Mouse (Mus musculus) hematopoietic stem cell, adult 5-6 weeks (primary cell): ENCODE measurements around the gene Emc6. TPM values are rescaled to one million over a fixed set of nuclear protein-coding genes. Genes with fewer than 3 reads are reported as not detected.

Source experiments
- ATAC-seq, 2 experiments: fragments of 125-278 bp in 1 of 2; replicated peaks in 1 of 2; 2 replicates each; pipeline ENCODE4 v1.8.0; 2016 to 2017; ENCODE audit warnings: inconsistent platforms in 2 of 2, mild to moderate bottlenecking in 2 of 2, moderate number of reproducible peaks in 2 of 2, low read depth in 1 of 2, moderate TSS enrichment in 1 of 2; ENCODE audit not compliant: low FRiP score in 2 of 2, poor library complexity in 2 of 2, severe bottlenecking in 2 of 2, insufficient read depth in 1 of 2, low TSS enrichment in 1 of 2
- total RNA-seq: library from RNA; stranded (forward); fragments of 172-1452, 232-1000 nt; gene quantifications from 2 replicates; pipeline ENCODE4 v1.2.3, GENCODE M21; 2017

Emc6 gene
- total RNA-seq = 40.5 and 44.5 TPM in 2 replicates

DNA sequence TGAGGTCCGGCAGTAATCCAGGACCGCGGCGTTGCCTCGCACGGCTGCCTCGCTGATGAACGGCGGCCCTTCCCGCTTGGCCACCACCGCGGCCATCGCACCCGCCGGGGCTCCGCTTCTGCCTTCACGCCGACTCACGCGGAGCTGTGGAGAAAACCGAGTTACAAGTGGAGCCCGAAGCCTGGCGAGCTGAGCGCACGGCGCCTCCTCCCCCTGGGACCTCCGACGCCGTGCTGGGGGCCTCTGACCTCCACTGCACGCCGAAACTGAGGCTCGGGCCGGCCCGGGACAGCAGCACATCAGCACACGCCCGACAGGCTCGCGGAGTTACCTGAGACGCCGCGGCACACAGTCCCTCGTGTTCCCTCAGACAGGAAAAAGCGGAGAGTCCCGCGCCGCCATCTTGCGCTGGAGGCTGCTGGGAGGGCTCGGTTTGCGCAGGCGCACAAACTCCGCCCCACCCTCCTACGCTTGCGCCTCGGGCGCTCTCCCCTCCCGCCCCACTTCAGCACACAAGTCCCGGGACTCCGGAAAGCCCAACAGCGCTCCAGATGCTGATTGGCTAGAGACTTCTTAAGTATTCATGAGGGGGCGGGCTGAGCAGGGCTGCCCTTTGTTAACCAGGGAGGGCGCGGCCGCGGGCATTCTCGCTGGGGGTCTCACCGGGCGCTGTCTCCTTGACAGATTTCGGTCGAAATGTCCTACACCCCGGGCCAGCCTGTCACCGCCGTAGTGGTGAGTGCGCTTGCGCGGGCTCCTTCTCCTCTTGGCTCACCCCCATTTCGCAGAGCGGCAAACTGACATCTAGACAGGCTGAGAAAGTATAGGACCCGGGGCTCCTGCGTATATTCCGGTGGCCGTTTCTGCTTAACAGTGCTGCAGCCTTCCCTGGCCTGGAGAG lies at the start of gene Emc6, which contains the start of gene Tax1bp3:
Gene Emc6, minus strand, starts transcription at position 430 of the 901 bp plus-strand sequence.
Gene Tax1bp3, plus strand, starts transcription at position 476 of the 901 bp plus-strand sequence.
- ATAC-seq = peak; percentile 94 to 96

DNA sequence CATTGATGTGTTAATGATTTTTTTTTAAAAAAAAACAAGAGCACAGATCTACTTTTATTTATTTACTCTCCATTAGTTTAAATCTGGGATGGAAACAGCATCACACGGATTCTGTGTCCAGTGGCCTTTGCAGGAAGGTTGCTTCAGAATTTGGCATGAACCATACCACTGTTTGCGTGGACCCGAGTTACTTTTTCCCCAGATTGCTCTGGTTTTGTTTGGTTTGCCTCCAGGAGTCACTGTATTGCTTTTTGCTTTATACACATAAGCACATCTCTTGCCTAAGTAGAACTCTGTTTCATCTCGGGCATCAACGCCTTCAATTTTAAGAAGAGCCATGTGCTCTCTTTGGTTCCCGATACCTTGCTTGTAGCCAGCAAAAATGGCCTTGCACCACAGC lies 49.0 kb upstream of the Emc6 start:
- no peak for ATAC-seq

DNA sequence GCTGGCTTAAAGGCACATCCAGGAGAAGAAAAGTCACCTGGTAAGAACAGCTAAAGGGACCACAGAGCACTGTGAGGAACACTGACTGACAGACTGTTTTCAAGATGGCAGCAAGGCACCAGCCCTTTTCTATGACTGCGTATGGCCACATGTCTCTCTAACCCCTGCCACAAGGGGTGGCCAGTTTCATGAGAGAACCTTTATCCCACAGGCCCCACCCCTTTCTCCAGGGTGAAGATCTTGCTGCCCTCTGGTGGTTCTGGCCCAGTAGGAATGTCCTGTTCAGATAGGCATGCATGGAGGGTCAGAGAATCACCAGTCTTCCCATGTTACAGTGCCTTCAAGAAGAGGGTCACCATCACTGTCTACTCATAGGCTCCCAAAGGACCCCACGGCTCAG lies 47.1 kb upstream of the Emc6 start:
- ATAC-seq = peak in 1 of 2 experiments; percentile 60; a peak in 2 of 4 replicates

DNA sequence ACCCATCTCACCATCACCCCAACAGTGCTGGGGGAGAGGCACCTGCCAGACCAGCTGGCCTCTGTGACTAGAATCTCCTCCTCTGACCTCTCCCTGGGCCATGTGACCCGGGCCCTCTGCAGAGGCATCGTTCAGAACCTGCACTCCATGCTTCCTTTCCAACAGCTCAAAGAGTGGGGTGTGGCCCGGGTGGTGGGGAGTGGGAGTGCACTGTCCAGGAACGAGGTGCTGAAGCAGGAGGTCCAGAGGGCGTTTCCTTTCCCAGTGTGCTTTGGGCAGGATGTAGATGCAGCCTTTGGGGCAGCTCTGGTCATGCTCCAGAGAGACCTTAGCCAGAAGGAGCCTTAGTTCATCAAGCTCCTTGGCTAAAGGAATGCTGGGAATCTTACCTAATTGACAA lies 46.0 kb upstream of the Emc6 start:
- no peak for ATAC-seq

DNA sequence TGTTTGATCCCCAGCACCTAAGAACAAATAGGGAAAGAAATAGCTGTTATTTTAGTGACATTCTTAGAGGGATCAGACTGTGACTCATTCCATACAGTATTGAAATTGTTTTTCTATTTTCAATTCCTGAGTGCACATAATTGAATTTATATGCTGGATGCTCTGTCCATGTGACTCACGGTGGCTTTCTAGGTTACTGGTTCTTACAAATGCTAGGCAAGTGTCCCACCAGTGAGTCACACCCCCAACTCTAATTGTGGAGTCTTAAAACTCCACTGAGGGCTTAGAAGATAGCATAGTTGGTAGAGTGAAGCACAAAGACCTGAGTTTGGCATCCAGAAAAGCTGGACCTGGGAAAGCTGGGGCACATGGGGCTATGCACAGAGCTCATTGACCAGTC lies 43.8 kb upstream of the Emc6 start:
- no peak for ATAC-seq

DNA sequence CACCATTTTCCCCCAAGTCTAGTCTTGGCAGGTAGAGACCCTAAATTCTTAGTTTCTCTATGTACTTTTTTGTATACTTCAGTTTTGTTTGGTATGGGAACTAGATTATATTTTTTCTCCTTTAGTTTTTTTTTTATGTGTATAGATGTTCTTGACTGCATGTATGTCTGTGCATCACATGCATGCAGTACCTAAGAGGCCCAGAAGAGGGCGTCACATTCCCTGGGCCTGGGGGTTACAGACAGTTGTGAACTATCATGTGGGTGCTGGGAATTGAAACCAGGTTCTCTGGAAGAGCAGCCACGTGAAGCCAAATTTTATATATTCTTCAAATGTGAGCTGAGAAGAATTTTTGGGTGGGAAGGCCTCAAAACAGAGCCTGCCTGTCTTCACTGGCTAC lies 42.8 kb upstream of the Emc6 start:
- ATAC-seq = no peak

DNA sequence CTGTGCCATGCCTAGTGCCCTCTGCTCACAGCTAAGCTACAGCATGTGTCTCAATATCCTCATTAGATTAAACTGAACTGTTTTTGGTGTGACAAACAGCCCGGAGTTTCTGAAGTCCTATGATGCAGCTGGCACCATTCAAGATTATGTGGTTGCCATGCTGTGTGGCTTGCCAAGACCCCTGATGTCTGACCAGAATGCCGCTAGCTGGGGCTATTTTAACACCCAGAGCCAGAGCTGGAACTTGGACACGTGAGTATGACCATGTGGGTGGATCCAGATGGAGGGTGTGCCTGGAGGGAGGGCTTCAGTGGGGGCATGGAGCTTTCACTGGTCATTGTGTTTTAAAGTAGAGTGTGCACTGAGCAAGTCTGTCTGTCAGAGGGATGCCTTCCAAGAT lies 37.1 kb upstream of the Emc6 start:
- ATAC-seq = no peak

DNA sequence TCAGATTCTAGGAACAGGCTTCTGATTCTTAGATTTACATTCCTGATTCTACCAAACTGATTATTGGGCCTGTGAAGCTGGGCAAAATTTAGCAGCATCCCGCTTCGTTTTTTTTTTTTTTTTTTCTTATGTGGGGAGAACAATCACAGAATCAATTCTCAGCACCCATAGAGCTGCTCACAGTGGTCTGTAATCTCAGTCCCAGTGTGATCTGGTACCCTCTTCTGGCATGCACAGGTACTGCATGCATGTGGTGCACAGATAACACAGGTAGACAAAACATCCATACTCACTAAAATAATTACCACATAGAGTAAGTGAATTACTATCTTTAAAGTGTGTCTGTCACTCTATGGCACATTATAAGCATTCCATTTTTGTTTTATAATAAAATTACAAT lies 30.8 kb upstream of the Emc6 start:
- no peak for ATAC-seq

DNA sequence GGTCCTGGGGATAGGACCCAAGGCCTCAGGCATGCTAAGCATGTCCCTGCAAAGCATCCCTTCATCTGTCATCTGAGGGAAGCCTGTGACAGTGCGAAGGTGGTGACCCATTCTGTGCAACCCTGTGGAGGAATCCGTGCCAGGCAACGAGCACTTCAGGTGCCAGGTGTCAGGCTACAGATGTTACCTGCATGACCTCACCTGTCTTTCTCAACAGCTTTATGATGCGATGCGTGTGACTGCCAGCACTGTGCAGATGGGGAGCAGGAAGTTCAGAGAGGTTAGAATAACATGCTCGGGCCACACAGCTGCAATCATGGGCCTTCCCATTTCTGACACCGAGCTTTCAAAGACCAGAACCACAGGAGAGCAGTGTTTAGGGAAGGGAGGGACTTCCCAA lies 28.4 kb upstream of the Emc6 start:
- ATAC-seq = no peak

DNA sequence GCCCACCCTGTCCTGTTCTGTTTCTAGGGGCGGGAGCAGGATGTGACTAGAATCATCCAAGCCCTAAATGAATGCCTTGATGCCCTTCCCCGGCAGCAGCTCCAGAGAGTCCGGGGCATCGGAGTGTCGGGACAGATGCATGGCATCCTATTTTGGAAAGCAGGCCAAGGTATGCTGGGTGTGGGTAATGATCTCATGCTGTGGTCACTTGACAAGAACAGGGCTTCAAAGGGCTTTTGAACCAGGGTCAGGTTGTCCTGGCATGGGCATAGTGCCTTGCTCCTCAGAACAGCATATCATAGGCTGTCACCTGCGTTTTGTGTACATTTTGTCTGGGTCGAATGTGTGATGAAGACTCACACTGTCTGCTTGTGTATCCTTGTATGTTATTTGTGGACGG lies 27.1 kb upstream of the Emc6 start:
- no peak for ATAC-seq

DNA sequence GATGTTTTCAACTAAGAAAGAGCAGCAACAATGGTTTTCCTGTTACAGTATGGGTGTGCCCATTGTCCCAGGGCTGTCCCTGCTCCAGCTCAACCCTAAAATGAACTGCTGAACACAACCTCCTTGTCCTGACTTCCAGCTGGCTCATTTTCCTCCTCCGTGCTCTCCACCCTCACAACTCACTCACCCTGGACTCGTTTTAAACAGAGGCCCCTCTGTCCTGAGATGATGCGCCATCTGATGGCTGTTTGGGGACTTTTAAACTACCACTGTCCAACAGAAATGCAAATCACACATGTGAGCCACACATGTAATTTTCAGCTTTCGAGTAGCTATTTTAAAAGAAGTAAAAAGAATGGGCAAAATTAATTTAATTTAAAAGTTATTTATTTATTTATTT lies 24.8 kb upstream of the Emc6 start:
- ATAC-seq = no peak

DNA sequence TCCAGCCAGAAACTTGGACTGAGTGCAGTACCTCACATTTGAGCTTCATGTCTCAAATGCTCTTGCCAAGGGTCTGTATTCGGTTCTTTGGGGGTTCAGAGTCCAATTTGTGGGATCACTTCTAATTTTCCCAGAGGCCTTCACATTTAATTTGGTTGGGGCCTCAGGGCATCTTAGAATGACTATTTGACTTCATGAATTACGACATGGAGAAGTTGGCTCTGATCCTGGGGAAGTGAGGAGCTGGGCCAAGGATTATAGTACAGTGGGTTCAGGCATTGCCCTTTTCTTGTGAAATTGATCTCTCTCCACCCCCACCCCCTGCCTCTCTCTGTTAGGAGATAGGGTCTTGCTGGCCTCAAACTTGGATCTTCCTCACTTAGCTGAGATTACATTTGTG lies 24.2 kb upstream of the Emc6 start:
- ATAC-seq = no peak

DNA sequence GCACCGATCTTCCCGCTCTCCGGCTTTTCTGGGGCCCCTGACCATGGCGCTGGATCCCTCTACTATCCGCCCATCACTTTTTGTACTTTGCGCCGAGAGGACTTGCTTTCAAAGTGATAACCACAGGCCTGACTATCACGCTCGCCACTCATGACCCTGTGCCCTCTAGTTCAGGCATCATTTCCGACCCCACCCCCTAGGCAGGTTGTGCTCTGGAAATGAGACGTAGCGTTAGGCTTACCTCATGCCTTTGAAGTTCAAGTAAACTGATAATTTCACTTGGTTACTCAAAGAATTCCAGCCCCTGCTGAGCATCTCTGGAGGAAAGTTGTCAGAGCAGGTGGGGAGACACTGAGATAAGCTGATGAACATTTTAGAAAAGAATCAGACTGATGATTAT lies 23.0 kb upstream of the Emc6 start:
- ATAC-seq = peak in 1 of 2 experiments; percentile 19; a peak in 1 of 4 replicates

DNA sequence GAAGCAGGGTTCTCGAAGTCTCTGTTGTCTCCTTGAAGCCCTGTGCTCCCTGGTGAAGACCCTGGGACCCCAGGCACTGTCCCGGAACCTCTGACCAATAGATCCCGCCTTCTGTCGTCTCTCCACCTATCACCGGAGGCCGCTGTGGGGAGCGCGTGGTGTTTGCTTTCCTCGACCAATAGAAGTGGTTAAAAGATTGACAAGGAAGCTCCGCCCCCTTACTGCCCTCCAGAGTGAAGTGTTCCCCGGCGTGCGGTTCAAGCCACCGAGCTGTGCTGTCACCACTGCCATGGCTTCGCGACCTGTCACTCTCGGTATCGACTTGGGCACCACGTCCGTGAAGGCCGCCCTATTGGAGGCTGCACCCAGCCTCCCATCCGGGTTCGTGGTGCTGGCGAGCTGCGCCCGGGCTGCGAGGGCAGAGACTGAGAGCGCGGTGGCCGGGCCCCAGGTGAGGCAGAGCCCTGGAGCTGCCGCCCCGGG lies 22.4 kb upstream of the Emc6 start, which contains the start of gene Shpk:
Gene Shpk, plus strand, starts transcription at position 231 of the 483 bp plus-strand sequence.
- ATAC-seq = peak; percentile 97

DNA sequence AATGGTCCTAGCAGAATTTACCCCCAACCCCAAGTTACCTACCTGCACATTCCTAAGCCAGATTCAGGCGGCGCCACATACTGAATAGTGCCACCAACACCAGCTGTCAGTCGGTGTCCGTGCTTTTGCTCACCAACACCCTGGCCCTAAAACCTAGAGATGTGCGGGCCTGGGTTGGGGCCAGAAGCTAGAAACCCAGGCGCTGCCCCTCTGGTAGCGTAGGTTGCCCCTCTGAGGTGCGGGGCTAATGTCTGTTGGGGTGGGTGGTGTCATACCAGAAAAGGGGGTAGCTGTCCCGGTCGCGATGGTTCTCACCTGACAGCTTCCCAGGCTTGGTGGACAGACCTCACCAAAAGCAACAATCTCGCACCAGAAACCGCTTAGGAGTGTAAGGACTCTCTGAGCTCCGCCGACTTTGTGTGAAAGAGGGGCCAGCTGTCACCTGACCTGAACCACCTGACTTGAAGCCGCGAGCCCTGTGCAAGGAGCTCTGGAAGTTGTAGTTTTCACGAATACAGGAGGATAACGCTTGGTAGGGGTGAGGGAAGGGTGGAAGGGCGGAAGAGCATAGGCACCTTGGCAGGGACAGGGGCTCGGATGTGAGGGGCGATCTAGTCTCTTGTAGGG lies 21.9 kb upstream of the Emc6 start, which contains the start of gene Ctns:
Gene Ctns, minus strand, starts transcription at position 440 of the 627 bp plus-strand sequence.
- peak; percentile 89 to 92 for ATAC-seq

DNA sequence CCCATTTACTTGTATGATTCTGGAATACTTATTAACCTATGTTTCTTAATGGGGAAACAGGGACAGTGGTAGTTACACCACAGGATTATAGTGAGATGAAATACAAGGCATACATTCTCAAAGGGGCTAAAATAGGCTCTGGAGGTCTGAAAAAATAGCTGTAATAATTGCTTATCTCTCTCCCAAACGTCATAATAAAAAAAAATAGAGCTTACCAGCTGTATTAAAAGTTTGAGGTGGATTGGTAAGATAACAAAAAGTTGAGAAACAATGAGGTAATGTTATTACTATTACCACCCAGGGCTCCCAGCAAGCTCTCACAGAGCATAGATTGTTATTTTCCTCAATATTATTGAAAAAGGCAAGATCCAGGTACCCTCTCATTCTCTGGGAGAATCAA lies 21.4 kb upstream of the Emc6 start:
- no peak for ATAC-seq

DNA sequence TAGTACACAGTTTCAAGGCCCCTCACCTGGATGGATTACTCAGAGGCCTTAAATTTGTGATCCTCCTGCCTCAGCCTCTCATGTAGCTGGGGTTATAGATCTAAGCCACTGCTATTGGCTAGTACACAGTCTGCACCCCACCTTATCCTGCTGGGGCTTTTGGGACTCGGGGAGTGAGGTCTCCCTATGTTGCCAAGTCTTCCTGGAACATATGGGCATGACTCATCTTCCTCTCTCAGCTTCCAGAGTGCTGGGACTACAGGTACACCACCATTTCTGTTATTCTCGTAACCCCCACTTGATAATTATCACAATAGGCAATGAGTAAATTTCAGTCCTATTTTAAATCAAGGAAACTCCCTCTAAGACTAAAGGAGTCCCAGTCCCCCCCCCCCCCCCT lies 17.6 kb upstream of the Emc6 start:
- no peak for ATAC-seq

DNA sequence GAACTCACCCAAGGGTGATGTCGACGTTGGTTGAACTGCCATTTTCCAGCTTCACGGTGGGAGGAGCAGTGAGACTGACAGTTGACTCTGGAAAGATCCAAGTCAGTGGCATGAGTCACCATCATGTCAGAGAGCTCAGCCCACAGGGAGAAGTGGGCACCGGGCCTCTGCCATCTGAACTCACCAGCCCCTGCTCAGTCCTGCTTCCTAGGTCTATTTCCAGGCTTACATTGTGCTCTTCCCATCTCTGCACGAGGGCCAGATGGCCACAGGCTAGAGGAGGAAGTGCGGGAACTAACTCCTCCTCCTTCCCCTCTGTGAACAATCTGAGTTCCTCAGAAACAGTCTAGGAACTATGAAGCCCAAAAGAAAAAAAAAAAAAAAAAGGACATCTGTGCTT lies 16.2 kb upstream of the Emc6 start:
- peak in 1 of 2 experiments; percentile 37; a peak in 1 of 4 replicates for ATAC-seq
